Mouse (Mus musculus): ENCODE measurements around the gene Mark1. TPM values are rescaled to one million over a fixed set of nuclear protein-coding genes. Genes with fewer than 3 reads are reported as not detected.
A peak's percentile ranks its signal among the peaks of the same experiment; 100 is the strongest.

The Mark1 gene
- polyA plus RNA-seq, 1 experiment: 1.4 TPM

GRCm38 (mm10) chr1:184983751-184984150 lies 15.6 kb downstream of the Mark1 start:
- no peak overlapping the region for H3K4me3 ChIP-seq (replicated peaks; ENCODE audit: control insufficient read depth, low read depth, low read length)
- TF ChIP-seq CTCF (IDR thresholded peaks at IDR 0.05; ENCODE audit: control insufficient read depth, insufficient read depth, low read length): no peak
- no peak for TF ChIP-seq POLR2A (IDR thresholded peaks at IDR 0.05; ENCODE audit: borderline replicate concordance, control insufficient read depth, low read depth, low read length)
- WGBS: 55% methylated on average over 3 of the region's 3 CpGs
- no peaks in the 10 kb centered on the region for H3K4me1 ChIP-seq (ENCODE audit: control insufficient read depth, insufficient read depth, low read length)
- no peak overlapping the region for H3K27ac ChIP-seq (ENCODE audit: control insufficient read depth, insufficient read depth, low read depth, low read length, poor library complexity)

- no peak overlapping the region for H3K27ac ChIP-seq (ENCODE audit: control insufficient read depth, insufficient read depth, low read depth, low read length, poor library complexity)
- TF ChIP-seq POLR2A (IDR thresholded peaks at IDR 0.05; ENCODE audit: borderline replicate concordance, control insufficient read depth, low read depth, low read length) (no peak), CTCF (IDR thresholded peaks at IDR 0.05; ENCODE audit: control insufficient read depth, insufficient read depth, low read length) (no peak)
- no peaks in the 10 kb centered on the region for H3K4me1 ChIP-seq (ENCODE audit: control insufficient read depth, insufficient read depth, low read length)
- WGBS: 51% methylated on average over 8 of the region's 8 CpGs
- H3K4me3 ChIP-seq (replicated peaks; ENCODE audit: control insufficient read depth, low read depth, low read length): no peak overlapping the region
Measured at GRCm38 (mm10) chr1:184972214-184972776, 27.1 kb downstream of the Mark1 start.

GRCm38 (mm10) chr1:184969374-184969773 lies 30.0 kb downstream of the Mark1 start:
- Histone ChIP-seq H3K4me3 (replicated peaks; ENCODE audit: control insufficient read depth, low read depth, low read length) (no peak overlapping the region), H3K4me1 (ENCODE audit: control insufficient read depth, insufficient read depth, low read length) (no peaks in the 10 kb centered on the region), H3K27ac (ENCODE audit: control insufficient read depth, insufficient read depth, low read depth, low read length, poor library complexity) (no peak overlapping the region)
- WGBS: 69% methylated on average over 4 of the region's 4 CpGs
- no peak for TF ChIP-seq POLR2A (IDR thresholded peaks at IDR 0.05; ENCODE audit: borderline replicate concordance, control insufficient read depth, low read depth, low read length)
- TF ChIP-seq CTCF (IDR thresholded peaks at IDR 0.05; ENCODE audit: control insufficient read depth, insufficient read depth, low read length): no peak

GRCm38 (mm10) chr1:184965682-184966360 lies 33.5 kb downstream of the Mark1 start:
- Histone ChIP-seq H3K4me3 (replicated peaks; ENCODE audit: control insufficient read depth, low read depth, low read length) (no peak overlapping the region), H3K4me1 (ENCODE audit: control insufficient read depth, insufficient read depth, low read length) (no peaks in the 10 kb centered on the region), H3K27ac (ENCODE audit: control insufficient read depth, insufficient read depth, low read depth, low read length, poor library complexity) (no peak overlapping the region)
- 58% methylated on average over 12 of the region's 12 CpGs for WGBS
- TF ChIP-seq CTCF (IDR thresholded peaks at IDR 0.05; ENCODE audit: control insufficient read depth, insufficient read depth, low read length) (peak; percentile 31; the same call in 1 of the 2 replicates), POLR2A (IDR thresholded peaks at IDR 0.05; ENCODE audit: borderline replicate concordance, control insufficient read depth, low read depth, low read length) (no peak)

GRCm38 (mm10) chr1:184963121-184963693 lies 36.2 kb downstream of the Mark1 start:
- Histone ChIP-seq H3K4me1 (ENCODE audit: control insufficient read depth, insufficient read depth, low read length) (no peaks in the 10 kb centered on the region), H3K4me3 (replicated peaks; ENCODE audit: control insufficient read depth, low read depth, low read length) (no peak overlapping the region), H3K27ac (ENCODE audit: control insufficient read depth, insufficient read depth, low read depth, low read length, poor library complexity) (no peak overlapping the region)
- 15% methylated on average over 12 of the region's 12 CpGs for WGBS
- TF ChIP-seq CTCF (IDR thresholded peaks at IDR 0.05; ENCODE audit: control insufficient read depth, insufficient read depth, low read length) (no peak), POLR2A (IDR thresholded peaks at IDR 0.05; ENCODE audit: borderline replicate concordance, control insufficient read depth, low read depth, low read length) (no peak)

GRCm38 (mm10) chr1:184961853-184962252 lies 37.5 kb downstream of the Mark1 start:
- H3K27ac ChIP-seq (ENCODE audit: control insufficient read depth, insufficient read depth, low read depth, low read length, poor library complexity): no peak overlapping the region

GRCm38 (mm10) chr1:184958818-184959217 lies 40.6 kb downstream of the Mark1 start:
- TF ChIP-seq CTCF (IDR thresholded peaks at IDR 0.05; ENCODE audit: control insufficient read depth, insufficient read depth, low read length): no peak
- no peak for TF ChIP-seq POLR2A (IDR thresholded peaks at IDR 0.05; ENCODE audit: borderline replicate concordance, control insufficient read depth, low read depth, low read length)
- no peak overlapping the region for H3K4me3 ChIP-seq (replicated peaks; ENCODE audit: control insufficient read depth, low read depth, low read length)
- 78% methylated on average over 9 of the region's 9 CpGs for WGBS
- H3K4me1 ChIP-seq (ENCODE audit: control insufficient read depth, insufficient read depth, low read length): no peaks in the 10 kb centered on the region
- H3K27ac ChIP-seq (ENCODE audit: control insufficient read depth, insufficient read depth, low read depth, low read length, poor library complexity): no peak overlapping the region

More at GRCm38 (mm10) chr1:184961853-184962252, 37.5 kb downstream of the Mark1 start:
- WGBS: 73% methylated on average over 5 of the region's 5 CpGs
- TF ChIP-seq CTCF (IDR thresholded peaks at IDR 0.05; ENCODE audit: control insufficient read depth, insufficient read depth, low read length): no peak
- no peak for TF ChIP-seq POLR2A (IDR thresholded peaks at IDR 0.05; ENCODE audit: borderline replicate concordance, control insufficient read depth, low read depth, low read length)
- no peaks in the 10 kb centered on the region for H3K4me1 ChIP-seq (ENCODE audit: control insufficient read depth, insufficient read depth, low read length)
- no peak overlapping the region for H3K4me3 ChIP-seq (replicated peaks; ENCODE audit: control insufficient read depth, low read depth, low read length)

- no peak for TF ChIP-seq CTCF (IDR thresholded peaks at IDR 0.05; ENCODE audit: control insufficient read depth, insufficient read depth, low read length)
- no peak for TF ChIP-seq POLR2A (IDR thresholded peaks at IDR 0.05; ENCODE audit: borderline replicate concordance, control insufficient read depth, low read depth, low read length)
- Histone ChIP-seq H3K27ac (ENCODE audit: control insufficient read depth, insufficient read depth, low read depth, low read length, poor library complexity) (no peak overlapping the region), H3K4me1 (ENCODE audit: control insufficient read depth, insufficient read depth, low read length) (no peaks in the 10 kb centered on the region), H3K4me3 (replicated peaks; ENCODE audit: control insufficient read depth, low read depth, low read length) (no peak overlapping the region)
- WGBS: 78% methylated on average over 6 of the region's 6 CpGs
Measured at GRCm38 (mm10) chr1:184958388-184958787, 41.0 kb downstream of the Mark1 start.
